24 mouse cellular contexts compared by ENCODE assay signal in genomic region chr16:4762437-4762836, GRCm38 (mm10). TPM values are rescaled to one million over a fixed set of nuclear protein-coding genes. Genes with fewer than 3 reads are reported as not detected.
DNase-seq lines count a peak whose midpoint lies in the region; ATAC-seq and TF ChIP-seq lines count a peak whose summit lies in the region.
"Had no signal": no experiment of that assay in that cellular context is flagged by ENCODE, and none has a peak within 500 bp of the region (broad histone marks: within the 10 kb centered on the region; RNA-seq: fewer than 3 reads in every experiment).

No protein-coding gene starts in this region.

- peaks cover 13% of the 10 kb centered on the region for H3K36me3 ChIP-seq in heart, adult 2 months (ENCODE audit: control insufficient read depth, insufficient read depth, low read length)

- TF ChIP-seq EP300 in heart, adult 2 months (IDR thresholded peaks at IDR 0.05; ENCODE audit: insufficient read depth, low read depth, low read length), result no peak

- no peak overlapping the region for H3K9ac ChIP-seq in heart, adult 2 months (ENCODE audit: low read depth, low read length)
- H3K9ac ChIP-seq: embryonic facial prominence, embryonic 13.5 days; forebrain, embryonic 12.5 days; forebrain, embryonic 15.5 days; hindbrain, embryonic 13.5 days; intestine, embryonic 15.5 days had no signal

- H3K4me1 ChIP-seq in heart, adult 2 months (ENCODE audit: control insufficient read depth, insufficient read depth, low read length), result no peaks in the 10 kb centered on the region; the same call in 1 of the 2 replicates
- H3K4me1 ChIP-seq: hindbrain, embryonic 13.5 days; intestine, embryonic 15.5 days had no signal

- POLR2A ChIA-PET in Patski (lab: Charles Lee), result interaction anchor here (1.3 kb wide), 1 partner anchor 9 kb away, joined by 3 read pairs; no protein-coding TSS in a partner anchor

- 83% methylated on average over 4 of the region's 4 CpGs for WGBS in heart, adult 2 months

- TF ChIP-seq CTCF in heart, adult 2 months (IDR thresholded peaks at IDR 0.05), result no peak
- TF ChIP-seq CTCF in layer of hippocampus, adult 2 months (conservative IDR thresholded peaks at IDR 0.05), result no peak
- TF ChIP-seq CTCF in Patski (IDR thresholded peaks at IDR 0.05), result no peak

- ATAC-seq in Patski, result peak; percentile 58
- ATAC-seq: forebrain, embryonic 15.5 days; hindbrain, embryonic 16.5 days had no signal

- H3K4me3 ChIP-seq in heart, adult 2 months, result no peak overlapping the region
- H3K4me3 ChIP-seq in layer of hippocampus, adult 2 months, result no peak overlapping the region
- H3K4me3 ChIP-seq: embryonic facial prominence, embryonic 10.5 days; embryonic facial prominence, embryonic 13.5 days; erythroblast, embryonic 14.5 days; forebrain, embryonic 12.5 days; forebrain, embryonic 15.5 days; hindbrain, embryonic 10.5 days; hindbrain, embryonic 13.5 days; intestine, embryonic 15.5 days had no signal

- DNase-seq in heart, adult 11 months, result peak; percentile 65
- no peak for DNase-seq in heart, adult 2 months
- DNase-seq in layer of hippocampus, adult 2 months (ENCODE audit: low spot score in 2 of 2), result no peak
- no peak for DNase-seq in layer of hippocampus, adult 18-20 months (ENCODE audit: low spot score in 2 of 2)
- no peak for DNase-seq in Patski (ENCODE audit: low read depth, low spot score)
- no peak for DNase-seq in urinary bladder, adult 2 months (ENCODE audit: low spot score)
- DNase-seq: adrenal gland, adult 8-10 months; adrenal gland, postnatal 25 days; cerebellum, adult 11-12 months; cerebellum, adult 8-10 months; cerebellum, postnatal 10 days; cerebellum, postnatal 36 days; embryo, embryonic 11 days; gastrocnemius, postnatal 25 days; heart, postnatal 36 days had no signal

- in situ Hi-C loops in Patski (cut with MboI; ENCODE audit: low pct_unique_long_range_greater_than_20kb), result no loop called here

- no peak overlapping the region for H3K27ac ChIP-seq in heart, adult 2 months
- H3K27ac ChIP-seq in layer of hippocampus, adult 2 months, result peak overlapping the region; percentile 28; the same call in 1 of the 2 replicates
- H3K27ac ChIP-seq: embryonic facial prominence, embryonic 10.5 days; embryonic facial prominence, embryonic 13.5 days; forebrain, embryonic 12.5 days; forebrain, embryonic 15.5 days; hindbrain, embryonic 10.5 days; hindbrain, embryonic 13.5 days; intestine, embryonic 15.5 days had no signal

- no peak for TF ChIP-seq POLR2A in heart, adult 2 months (IDR thresholded peaks at IDR 0.05; ENCODE audit: insufficient read depth, low read depth, low read length)

- no peaks in the 10 kb centered on the region for H3K27me3 ChIP-seq in heart, adult 2 months (ENCODE audit: control insufficient read depth, insufficient read depth, low read length)
- H3K27me3 ChIP-seq in Patski, result no peaks in the 10 kb centered on the region
- H3K27me3 ChIP-seq: embryonic facial prominence, embryonic 13.5 days; forebrain, embryonic 12.5 days; forebrain, embryonic 15.5 days; hindbrain, embryonic 13.5 days; intestine, embryonic 15.5 days had no signal

- intact Hi-C loops in heart, adult 2 months (cut with DNase I), result loop anchor here (10.0 kb wide), 1 partner anchor 102 kb away; no protein-coding TSS in a partner anchor

- CTCF ChIA-PET in Patski (lab: Charles Lee), result interaction anchor here (0.8 to 2.4 kb wide), 9 partner anchors 8 to 150 kb away, joined by 3 to 12 read pairs (median 7); partner anchors contain the start of gene Cdip1

- H3K79me2 ChIP-seq in heart, adult 2 months (replicated peaks; ENCODE audit: control insufficient read depth, insufficient read depth, low read length), result peaks cover 3% of the 10 kb centered on the region; the same call in 1 of the 2 replicates

RNA-seq across cellular contexts. Expression of gene Cdip1, which starts 27.7 kb away (rescaled TPM):
- total RNA-seq in heart, adult 2 months (2021), result 10 to 100 TPM; 58.4 to 65.6 TPM
- 94.3 and 100 TPM in 2 replicates for polyA plus RNA-seq in heart, adult 2 months (2012; rRNA removed)
- 100 to 1,000 TPM; 230 to 241 TPM for total RNA-seq in layer of hippocampus, adult 2 months (2021)
- total RNA-seq in layer of hippocampus, adult 18-20 months (2021), result 100 to 1,000 TPM; 241 to 246 TPM
- polyA plus RNA-seq in Patski (2021), result 43.9 TPM
- polyA plus RNA-seq in urinary bladder, adult 2 months (2012; rRNA removed), result 41.1 and 51.1 TPM in 2 replicates

RNA-seq across cellular contexts. Expression of gene Hmox2, which starts 36.3 kb away (rescaled TPM):
- total RNA-seq in heart, adult 2 months (2021), result 10 to 100 TPM; 72.4 to 84.9 TPM
- polyA plus RNA-seq in heart, adult 2 months (2012; rRNA removed), result 38.3 and 51.6 TPM in 2 replicates
- total RNA-seq in layer of hippocampus, adult 2 months (2021), result 10 to 100 TPM; 91.8 to 92.0 TPM
- total RNA-seq in layer of hippocampus, adult 18-20 months (2021), result 100 to 1,000 TPM in 1 of 2 experiments, 10 to 100 TPM in 1; 94.2 to 105 TPM
- polyA plus RNA-seq in Patski (2021), result 104 TPM
- 54.0 and 59.1 TPM in 2 replicates for polyA plus RNA-seq in urinary bladder, adult 2 months (2012; rRNA removed)

RNA-seq across cellular contexts. Expression of gene Nmral1, which starts 43.3 kb away (rescaled TPM):
- total RNA-seq in heart, adult 2 months (2021), result 1 to 10 TPM; 2.2 to 2.7 TPM
- polyA plus RNA-seq in heart, adult 2 months (2012; rRNA removed), result 3.9 and 4.0 TPM in 2 replicates
- total RNA-seq in layer of hippocampus, adult 2 months (2021), result 10 to 100 TPM; 16.8 to 17.4 TPM
- total RNA-seq in layer of hippocampus, adult 18-20 months (2021), result 10 to 100 TPM; 17.7 to 18.0 TPM
- polyA plus RNA-seq in Patski (2021), result 30.9 TPM
- 8.3 and 12.0 TPM in 2 replicates for polyA plus RNA-seq in urinary bladder, adult 2 months (2012; rRNA removed)

Comparison
In these comparisons a context has a peak if more than half of its experiments do, and no peak if none do; other contexts are left out.
1. RNA of gene Nmral1, which starts 43.3 kb away (total RNA-seq): 17.7 to 18.0 TPM in layer of hippocampus, adult 18-20 months and 16.8 to 17.4 TPM in layer of hippocampus, adult 2 months; 2.2 to 2.7 TPM in heart, adult 2 months; every median in the first group is over 4 times any median in the second.